Mouse (Mus musculus) embryonic facial prominence, embryonic 11.5 days (tissue): ENCODE results near the gene Shisa6. TPM values are rescaled to one million over a fixed set of nuclear protein-coding genes. Genes with fewer than 3 reads are reported as not detected.
A peak's percentile ranks its signal among the peaks of the same experiment; 100 is the strongest.

ENCODE experiments used
- ATAC-seq: fragments of 200-750 bp; cut with Nextera tagmentation; replicated peaks from 2 replicates; pipeline ENCODE4 v1.8.0; 2017; ENCODE audit warnings: low read depth; ENCODE audit not compliant: insufficient number of reproducible peaks, low FRiP score, low TSS enrichment
- DNase-seq: peaks from one replicate; pipeline ENCODE4 v3.0.0-alpha.2; 2015; ENCODE audit warnings: low spot score
- H3K27ac ChIP-seq: fragments of 300-500 bp; sonication (generic); replicated peaks from 2 replicates; pipeline ENCODE4 v1.5.1; 2014; ENCODE audit warnings: mild to moderate bottlenecking, low read depth, low read length, control low read depth
- H3K27me3 ChIP-seq: fragments of 300-500 bp; sonication (generic); 2 replicates; pipeline ENCODE4 v1.6.1; 2014; ENCODE audit warnings: mild to moderate bottlenecking, low read length, moderate library complexity, mixed read lengths; ENCODE audit not compliant: control insufficient read depth, insufficient read depth
- H3K36me3 ChIP-seq: fragments of 300-500 bp; sonication (generic); replicated peaks from 2 replicates; pipeline ENCODE4 v1.6.1; 2014; ENCODE audit warnings: low read depth, mild to moderate bottlenecking, low read length, moderate library complexity, mixed read lengths; ENCODE audit not compliant: control insufficient read depth, insufficient read depth
- H3K4me1 ChIP-seq: fragments of 300-500 bp; sonication (generic); 2 replicates; pipeline ENCODE4 v1.6.1; 2014; ENCODE audit warnings: low read length, mixed read lengths; ENCODE audit not compliant: control insufficient read depth, insufficient read depth
- H3K4me2 ChIP-seq: fragments of 300-500 bp; sonication (generic); 2 replicates; pipeline ENCODE4 v1.6.1; 2014; ENCODE audit warnings: low read depth, mild to moderate bottlenecking, control low read depth, low read length, moderate library complexity
- H3K4me3 ChIP-seq: fragments of 300-500 bp; sonication (generic); 2 replicates; pipeline ENCODE4 v1.5.1; 2014; ENCODE audit warnings: low read depth, low read length, control low read depth
- H3K9ac ChIP-seq: fragments of 300-500 bp; sonication (generic); replicated peaks from 2 replicates; pipeline ENCODE4 v1.6.1; 2014; ENCODE audit warnings: mild to moderate bottlenecking, control low read depth, low read length
- H3K9me3 ChIP-seq: fragments of 300-500 bp; sonication (generic); replicated peaks from 2 replicates; pipeline ENCODE4 v1.6.1; 2016; ENCODE audit warnings: mild to moderate bottlenecking, low read length, inconsistent platforms, mixed read lengths; ENCODE audit not compliant: control insufficient read depth
- WGBS: fragments of 180-500 bp; shearing (Covaris S2); extraction: QIAGEN DNeasy Blood & Tissue Kit; methylation state at CpG from one replicate; pipeline ENCODE4 v1.1.7; 2014; 5-methylcytosine and 5-hydroxymethylcytosine counted together
- polyA plus RNA-seq: library from polyadenylated mRNA; unstranded; fragments of >200 nt; fragmentation: Nextera tagmentation; extraction: Ambion mirVana; gene quantifications from 2 replicates; pipeline ENCODE4 v1.2.1, GENCODE M21; 2014

The Shisa6 gene
- polyA plus RNA-seq, 1 experiment from 2014 or later = 0.53 TPM

- H3K9ac ChIP-seq = no peak overlapping the region
- H3K4me2 ChIP-seq = no peak overlapping the region
- no peaks in the 10 kb centered on the region for H3K4me1 ChIP-seq
- no peaks in the 10 kb centered on the region for H3K27me3 ChIP-seq
- H3K4me3 ChIP-seq = no peak overlapping the region
- H3K27ac ChIP-seq = no peak overlapping the region
- no peak for DNase-seq
- WGBS = 43% methylated on average over 3 of the region's 3 CpGs
- no peak for ATAC-seq
- no peaks in the 10 kb centered on the region for H3K9me3 ChIP-seq
- H3K36me3 ChIP-seq = no peaks in the 10 kb centered on the region
Measured at GRCm38 (mm10) chr11:66267029-66267428, 258.7 kb downstream of the Shisa6 start.

- WGBS = 67% methylated on average over 1 of the region's 1 CpGs
- DNase-seq (no peak), ATAC-seq (no peak)
- no peaks in the 10 kb centered on the region for H3K36me3 ChIP-seq
- no peaks in the 10 kb centered on the region for H3K9me3 ChIP-seq
- H3K9ac ChIP-seq = no peak overlapping the region
- no peak overlapping the region for H3K4me2 ChIP-seq
- no peaks in the 10 kb centered on the region for H3K27me3 ChIP-seq
- H3K4me3 ChIP-seq = no peak overlapping the region
- no peaks in the 10 kb centered on the region for H3K4me1 ChIP-seq
- no peak overlapping the region for H3K27ac ChIP-seq
Measured at GRCm38 (mm10) chr11:66265336-66265990, 260.3 kb downstream of the Shisa6 start.

GRCm38 (mm10) chr11:66260205-66260604 is 265.6 kb downstream of the Shisa6 start:
- DNase-seq (no peak), ATAC-seq (no peak)
- WGBS = 84% methylated on average over 2 of the region's 2 CpGs
- H3K4me2 ChIP-seq = no peak overlapping the region
- H3K27ac ChIP-seq = no peak overlapping the region
- no peak overlapping the region for H3K4me3 ChIP-seq
- no peaks in the 10 kb centered on the region for H3K27me3 ChIP-seq
- no peak overlapping the region for H3K9ac ChIP-seq
- no peaks in the 10 kb centered on the region for H3K9me3 ChIP-seq
- no peaks in the 10 kb centered on the region for H3K4me1 ChIP-seq
- H3K36me3 ChIP-seq = no peaks in the 10 kb centered on the region

GRCm38 (mm10) chr11:66258851-66259250 is 266.9 kb downstream of the Shisa6 start:
- H3K4me2 ChIP-seq = no peak overlapping the region
- no peak overlapping the region for H3K4me3 ChIP-seq
- WGBS = 25% methylated on average over 3 of the region's 3 CpGs
- ATAC-seq (no peak), DNase-seq (peak; percentile 82)
- H3K9me3 ChIP-seq = no peaks in the 10 kb centered on the region
- no peaks in the 10 kb centered on the region for H3K4me1 ChIP-seq
- H3K36me3 ChIP-seq = no peaks in the 10 kb centered on the region
- H3K9ac ChIP-seq = no peak overlapping the region
- no peaks in the 10 kb centered on the region for H3K27me3 ChIP-seq
- H3K27ac ChIP-seq = no peak overlapping the region

GRCm38 (mm10) chr11:66247115-66247514 is 278.6 kb downstream of the Shisa6 start:
- DNase-seq = no peak
- WGBS = 79% methylated on average over 5 of the region's 5 CpGs
- no peak overlapping the region for H3K4me3 ChIP-seq
- no peak overlapping the region for H3K9ac ChIP-seq
- no peak for ATAC-seq
- H3K4me2 ChIP-seq = no peak overlapping the region
- H3K27ac ChIP-seq = no peak overlapping the region
- no peaks in the 10 kb centered on the region for H3K9me3 ChIP-seq
- no peaks in the 10 kb centered on the region for H3K27me3 ChIP-seq
- H3K36me3 ChIP-seq = no peaks in the 10 kb centered on the region
- no peaks in the 10 kb centered on the region for H3K4me1 ChIP-seq

- Histone ChIP-seq H3K4me2 (no peak overlapping the region), H3K4me3 (no peak overlapping the region), H3K9ac (no peak overlapping the region), H3K36me3 (no peaks in the 10 kb centered on the region), H3K9me3 (no peaks in the 10 kb centered on the region), H3K27ac (no peak overlapping the region), H3K4me1 (no peaks in the 10 kb centered on the region), H3K27me3 (no peaks in the 10 kb centered on the region)
- WGBS = 74% methylated on average over 2 of the region's 2 CpGs
- ATAC-seq (no peak), DNase-seq (no peak)
Measured at GRCm38 (mm10) chr11:66236557-66236956, 289.2 kb downstream of the Shisa6 start.

- ATAC-seq (no peak), DNase-seq (no peak)
- H3K4me1 ChIP-seq = no peaks in the 10 kb centered on the region
- no peaks in the 10 kb centered on the region for H3K27me3 ChIP-seq
- H3K4me3 ChIP-seq = no peak overlapping the region
- H3K27ac ChIP-seq = no peak overlapping the region
- no peaks in the 10 kb centered on the region for H3K9me3 ChIP-seq
- H3K36me3 ChIP-seq = no peaks in the 10 kb centered on the region
- WGBS = 57% methylated on average over 1 of the region's 1 CpGs
- no peak overlapping the region for H3K4me2 ChIP-seq
- no peak overlapping the region for H3K9ac ChIP-seq
Measured at GRCm38 (mm10) chr11:66232891-66233290, 292.9 kb downstream of the Shisa6 start.

- 92% methylated on average over 1 of the region's 1 CpGs for WGBS
- no peak for DNase-seq
- H3K4me2 ChIP-seq = no peak overlapping the region
- H3K36me3 ChIP-seq = no peaks in the 10 kb centered on the region
- no peak overlapping the region for H3K4me3 ChIP-seq
- H3K9me3 ChIP-seq = no peaks in the 10 kb centered on the region
- H3K27ac ChIP-seq = no peak overlapping the region
- no peaks in the 10 kb centered on the region for H3K27me3 ChIP-seq
- no peaks in the 10 kb centered on the region for H3K4me1 ChIP-seq
- no peak for ATAC-seq
- H3K9ac ChIP-seq = no peak overlapping the region
Measured at GRCm38 (mm10) chr11:66222133-66222532, 303.6 kb downstream of the Shisa6 start.
